Mouse (Mus musculus): ENCODE data around the gene Tmcc2. TPM values are rescaled to one million over a fixed set of nuclear protein-coding genes. Genes with fewer than 3 reads are reported as not detected.

Gene Tmcc2
- polyA plus RNA-seq, 1 experiment from 2014 or later: 33.9 TPM

DNA sequence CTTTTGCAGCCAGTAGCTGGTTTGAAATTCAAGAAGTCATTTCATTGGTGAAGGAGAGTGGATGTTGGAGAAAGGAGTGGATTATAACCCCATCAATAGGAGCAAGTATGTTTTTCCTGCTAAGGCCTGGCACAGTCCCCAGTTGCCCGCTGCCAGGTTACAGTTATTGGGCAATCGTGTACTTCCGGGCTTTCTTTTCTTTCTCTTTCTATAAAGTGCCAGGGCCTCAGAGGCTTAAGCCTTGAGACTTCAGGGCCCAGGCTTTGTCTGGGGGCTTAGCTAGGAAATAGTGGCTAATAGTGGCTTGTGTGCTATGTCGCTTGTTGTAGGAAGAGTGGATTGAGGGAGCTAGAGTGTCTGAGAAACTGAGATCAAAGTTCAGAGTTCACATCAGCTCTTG lies 73.7 kb downstream of the Tmcc2 start:
- Histone ChIP-seq H3K27ac (replicated peaks) (peak overlapping the region; percentile 80), H3K4me2 (peak overlapping the region; percentile 91), H3K9me3 (no peaks in the 10 kb centered on the region), H3K27me3 (peaks cover 5% of the 10 kb centered on the region), H3K36me3 (no peaks in the 10 kb centered on the region), H3K4me1 (replicated peaks) (peaks cover 68% of the 10 kb centered on the region), H3K9ac (peak overlapping the region; percentile 85), H3K4me3 (peak overlapping the region; percentile 75)
- ATAC-seq (ENCODE audit: low read depth): no peak
- WGBS: 19% methylated on average over 4 of the region's 4 CpGs

DNA sequence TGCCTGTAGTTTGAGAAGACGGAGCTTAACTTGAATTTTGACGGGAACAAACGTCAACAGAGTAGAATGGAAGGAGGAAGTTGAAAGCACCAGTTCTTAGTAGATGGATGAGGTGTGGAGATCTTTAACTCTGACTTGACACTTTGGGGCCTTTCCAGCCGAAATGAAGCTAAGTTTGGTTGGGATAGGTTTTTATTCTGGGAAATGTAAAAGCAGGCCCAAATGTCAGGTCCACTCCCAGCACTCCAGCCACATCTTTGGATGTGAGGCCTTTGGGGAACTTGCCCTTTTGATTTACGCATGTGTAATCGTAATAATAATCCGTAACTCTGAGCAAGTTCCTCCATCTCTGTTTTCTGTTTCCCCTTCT lies 74.5 kb downstream of the Tmcc2 start:
- peak overlapping the region; percentile 67; the same call in 1 of the 2 replicates for H3K27ac ChIP-seq (replicated peaks)
- H3K4me1 ChIP-seq (replicated peaks): peaks cover 60% of the 10 kb centered on the region
- peaks cover 9% of the 10 kb centered on the region for H3K27me3 ChIP-seq
- 15% methylated on average over 7 of the region's 7 CpGs for WGBS
- no peaks in the 10 kb centered on the region for H3K36me3 ChIP-seq
- H3K4me2 ChIP-seq: peak overlapping the region; percentile 91
- ATAC-seq (ENCODE audit: low read depth): no peak
- peak overlapping the region; percentile 85 for H3K9ac ChIP-seq
- no peaks in the 10 kb centered on the region for H3K9me3 ChIP-seq
- peak overlapping the region; percentile 75 for H3K4me3 ChIP-seq

GRCm38 (mm10) chr1:132315889-132316624 lies 75.0 kb downstream of the Tmcc2 start, which contains the start of gene Nuak2:
TSS of gene Nuak2 (plus strand) at chr1:132316126.
- peak within 1 kb of the TSS; percentile 75 for H3K4me3 ChIP-seq
- ATAC-seq (ENCODE audit: low read depth): peak; percentile 88
- peak within 1 kb of the TSS; percentile 85 for H3K9ac ChIP-seq
- H3K36me3 ChIP-seq: no peaks in the 10 kb centered on the region
- H3K4me1 ChIP-seq (replicated peaks): peaks cover 55% of the 10 kb centered on the region
- peak within 1 kb of the TSS; percentile 67; the same call in 1 of the 2 replicates for H3K27ac ChIP-seq (replicated peaks)
- peaks cover 9% of the 10 kb centered on the region for H3K27me3 ChIP-seq
- H3K4me2 ChIP-seq: peak within 1 kb of the TSS; percentile 91
- H3K9me3 ChIP-seq: no peaks in the 10 kb centered on the region
- WGBS: under 1% methylated on average over 67 of the region's 67 CpGs

DNA sequence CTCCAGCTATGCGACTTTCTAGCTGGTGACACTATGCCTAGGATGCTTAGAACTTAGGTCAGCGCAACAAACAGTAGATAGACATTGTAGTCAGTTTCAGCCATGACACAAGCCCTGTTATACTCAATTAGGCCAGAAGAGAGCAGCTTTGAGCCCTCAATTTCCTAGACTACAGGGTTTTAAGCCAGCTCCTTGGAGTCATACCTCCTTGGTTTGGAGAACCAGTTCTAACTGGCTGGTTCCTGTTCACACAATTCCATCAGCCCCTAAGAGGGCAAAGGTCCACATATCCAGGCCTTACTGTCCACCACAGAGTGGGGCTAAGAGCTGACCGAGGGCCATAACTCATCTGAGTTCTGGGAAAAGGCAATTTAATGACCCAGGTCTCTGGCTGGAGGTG lies 78.4 kb downstream of the Tmcc2 start:
- ATAC-seq (ENCODE audit: low read depth): 0 out of 2 replicates have a peak, but pooled peaks have one; percentile 7
- H3K4me3 ChIP-seq: no peak overlapping the region
- peaks cover 9% of the 10 kb centered on the region for H3K27me3 ChIP-seq
- no peak overlapping the region for H3K4me2 ChIP-seq
- 67% methylated on average over 3 of the region's 3 CpGs for WGBS
- no peaks in the 10 kb centered on the region for H3K9me3 ChIP-seq
- no peak overlapping the region for H3K9ac ChIP-seq
- H3K27ac ChIP-seq (replicated peaks): no peak overlapping the region
- no peaks in the 10 kb centered on the region for H3K36me3 ChIP-seq
- H3K4me1 ChIP-seq (replicated peaks): peaks cover 29% of the 10 kb centered on the region

- WGBS: 73% methylated on average over 2 of the region's 2 CpGs
- Histone ChIP-seq H3K4me1 (replicated peaks) (peaks cover 22% of the 10 kb centered on the region), H3K36me3 (no peaks in the 10 kb centered on the region), H3K27ac (replicated peaks) (no peak overlapping the region), H3K27me3 (peaks cover 13% of the 10 kb centered on the region), H3K4me2 (no peak overlapping the region), H3K4me3 (no peak overlapping the region), H3K9me3 (no peaks in the 10 kb centered on the region), H3K9ac (no peak overlapping the region)
- no peak for ATAC-seq (ENCODE audit: low read depth)
These were observed 79.0 kb downstream of the Tmcc2 start for GRCm38 (mm10) chr1:132312043-132312442.

DNA sequence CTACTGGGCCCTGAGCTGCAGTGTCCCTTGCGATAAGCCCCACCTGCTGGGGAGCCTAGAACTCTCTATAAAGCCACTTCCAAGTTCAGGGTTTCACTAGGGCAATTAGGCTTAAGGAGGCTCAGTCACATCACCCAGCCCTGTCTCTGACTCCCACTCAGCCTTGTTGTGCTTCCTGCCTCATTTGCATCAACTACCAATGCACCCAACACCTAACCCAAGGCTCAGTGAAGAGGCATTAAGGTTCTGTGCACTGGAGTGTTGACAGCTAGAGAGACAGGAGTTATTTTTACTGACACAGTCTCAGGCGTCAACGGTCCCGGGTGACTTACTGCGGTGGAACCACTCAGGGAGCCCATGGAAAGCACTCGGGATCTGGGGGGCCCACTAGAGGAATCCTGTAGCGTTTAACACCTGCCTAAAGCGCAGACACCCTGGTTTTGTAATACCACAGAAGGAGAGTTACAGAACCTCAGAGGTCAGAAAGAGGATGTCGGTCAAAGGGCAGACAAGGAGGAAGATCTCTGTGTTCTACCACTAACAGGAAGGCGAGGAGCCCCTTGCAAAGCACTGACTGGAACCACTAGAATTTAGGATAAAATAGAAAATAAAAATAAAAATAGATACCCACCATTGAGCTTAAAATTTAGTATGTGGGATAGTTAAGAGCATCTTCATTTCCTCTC lies 79.8 kb downstream of the Tmcc2 start:
- Histone ChIP-seq H3K9ac (no peak overlapping the region), H3K9me3 (no peaks in the 10 kb centered on the region)
- ATAC-seq (ENCODE audit: low read depth): no peak

GRCm38 (mm10) chr1:132310754-132311153 lies 80.3 kb downstream of the Tmcc2 start:
- 76% methylated on average over 7 of the region's 7 CpGs for WGBS
- Histone ChIP-seq H3K4me3 (no peak overlapping the region), H3K36me3 (no peaks in the 10 kb centered on the region), H3K9ac (no peak overlapping the region), H3K27me3 (peaks cover 13% of the 10 kb centered on the region), H3K9me3 (no peaks in the 10 kb centered on the region), H3K4me2 (no peak overlapping the region), H3K27ac (replicated peaks) (no peak overlapping the region), H3K4me1 (replicated peaks) (peaks cover 11% of the 10 kb centered on the region)
- ATAC-seq (ENCODE audit: low read depth): no peak

More for the DNA sequence above, 79.8 kb downstream of the Tmcc2 start:
- Histone ChIP-seq H3K4me1 (replicated peaks) (peaks cover 15% of the 10 kb centered on the region), H3K4me3 (no peak overlapping the region), H3K27ac (replicated peaks) (no peak overlapping the region), H3K36me3 (no peaks in the 10 kb centered on the region), H3K4me2 (no peak overlapping the region), H3K27me3 (peaks cover 13% of the 10 kb centered on the region)
- WGBS: 74% methylated on average over 10 of the region's 10 CpGs

- Histone ChIP-seq H3K27me3 (0 out of 2 replicates have a peak, but pooled peaks cover 7% of the 10 kb centered on the region), H3K9me3 (no peaks in the 10 kb centered on the region), H3K36me3 (peaks cover 5% of the 10 kb centered on the region; the same call in 1 of the 2 replicates), H3K27ac (replicated peaks) (no peak overlapping the region), H3K9ac (no peak overlapping the region), H3K4me3 (no peak overlapping the region), H3K4me1 (replicated peaks) (peaks cover 12% of the 10 kb centered on the region), H3K4me2 (no peak overlapping the region)
- WGBS: 86% methylated on average over 7 of the region's 7 CpGs
- no peak for ATAC-seq (ENCODE audit: low read depth)
These were observed 82.4 kb downstream of the Tmcc2 start for GRCm38 (mm10) chr1:132308674-132309073.

GRCm38 (mm10) chr1:132307962-132308361 lies 83.1 kb downstream of the Tmcc2 start:
- H3K4me2 ChIP-seq: no peak overlapping the region
- H3K27me3 ChIP-seq: 0 out of 2 replicates have a peak, but pooled peaks cover 7% of the 10 kb centered on the region
- H3K27ac ChIP-seq (replicated peaks): no peak overlapping the region
- no peak overlapping the region for H3K9ac ChIP-seq
- no peaks in the 10 kb centered on the region for H3K9me3 ChIP-seq
- ATAC-seq (ENCODE audit: low read depth): no peak
- peaks cover 12% of the 10 kb centered on the region for H3K4me1 ChIP-seq (replicated peaks)
- no peak overlapping the region for H3K4me3 ChIP-seq
- H3K36me3 ChIP-seq: peaks cover 5% of the 10 kb centered on the region; the same call in 1 of the 2 replicates
- 84% methylated on average over 6 of the region's 6 CpGs for WGBS

DNA sequence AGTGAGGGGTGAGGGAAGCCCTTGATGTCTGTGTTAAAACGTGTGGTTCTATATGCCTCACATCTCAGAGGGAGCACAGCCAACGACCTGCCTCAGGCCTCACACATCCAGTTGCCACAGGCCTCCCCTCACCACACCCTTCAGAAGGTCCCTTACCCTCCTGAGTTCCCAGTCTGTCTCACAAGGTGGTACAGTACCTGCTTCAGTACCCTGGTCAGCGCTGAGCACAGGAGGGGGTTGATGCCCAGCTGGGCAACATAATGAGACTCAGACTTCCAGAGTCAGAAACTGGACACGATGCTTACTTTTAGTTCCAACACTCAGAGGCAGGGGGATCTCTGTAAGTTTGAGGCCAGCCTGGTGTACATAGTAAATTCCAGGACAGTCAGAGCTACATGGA lies 84.3 kb downstream of the Tmcc2 start:
- Histone ChIP-seq H3K36me3 (peaks cover 5% of the 10 kb centered on the region; the same call in 1 of the 2 replicates), H3K27ac (replicated peaks) (no peak overlapping the region), H3K9me3 (no peaks in the 10 kb centered on the region), H3K4me1 (replicated peaks) (peaks cover 18% of the 10 kb centered on the region), H3K4me2 (no peak overlapping the region), H3K4me3 (no peak overlapping the region), H3K27me3 (0 out of 2 replicates have a peak, but pooled peaks cover 5% of the 10 kb centered on the region), H3K9ac (no peak overlapping the region)
- 25% methylated on average over 4 of the region's 4 CpGs for WGBS
- ATAC-seq (ENCODE audit: low read depth): no peak

Measured in neural tube, embryonic 13.5 days (tissue).